Mouse (Mus musculus) erythroblast, embryonic 14.5 days (primary cell): ENCODE results near the gene Rgs3. TPM values are rescaled to one million over a fixed set of nuclear protein-coding genes. Genes with fewer than 3 reads are reported as not detected.

Experiments used
- H3K27me3 ChIP-seq: 2 replicates; pipeline ENCODE4 v1.6.1; 2012; ENCODE audit warnings: inconsistent platforms; ENCODE audit not compliant: control insufficient read depth
- H3K36me3 ChIP-seq: 2 replicates; pipeline ENCODE4 v1.6.1; 2012; ENCODE audit warnings: mild to moderate bottlenecking, inconsistent platforms; ENCODE audit not compliant: control insufficient read depth
- H3K4me1 ChIP-seq: 2 replicates; pipeline ENCODE4 v1.6.1; 2012; ENCODE audit warnings: inconsistent platforms; ENCODE audit not compliant: control insufficient read depth
- H3K4me3 ChIP-seq: replicated peaks from 2 replicates; pipeline ENCODE3; 2012; ENCODE audit warnings: moderate library complexity, mild to moderate bottlenecking, inconsistent platforms
- H3K9me3 ChIP-seq: 2 replicates; pipeline ENCODE4 v1.6.1; 2012; ENCODE audit warnings: low read length, inconsistent platforms, mixed read lengths; ENCODE audit not compliant: control insufficient read depth
- GATA1 ChIP-seq: IDR thresholded peaks from 2 replicates; pipeline ENCODE4 v1.6.1; 2012; ENCODE audit warnings: low read length, inconsistent platforms, mixed read lengths
- TAL1 ChIP-seq: IDR thresholded peaks from 3 replicates; pipeline ENCODE4 v1.6.1; 2012; ENCODE audit warnings: low read length, inconsistent platforms, mixed read lengths
- polyA plus RNA-seq: library from polyadenylated mRNA; stranded (reverse); fragments of >175 nt; gene quantifications from 2 replicates; pipeline ENCODE4 v1.2.3, GENCODE M21; 2012

Gene Rgs3
- polyA plus RNA-seq, 1 experiment: 0.13 TPM

DNA sequence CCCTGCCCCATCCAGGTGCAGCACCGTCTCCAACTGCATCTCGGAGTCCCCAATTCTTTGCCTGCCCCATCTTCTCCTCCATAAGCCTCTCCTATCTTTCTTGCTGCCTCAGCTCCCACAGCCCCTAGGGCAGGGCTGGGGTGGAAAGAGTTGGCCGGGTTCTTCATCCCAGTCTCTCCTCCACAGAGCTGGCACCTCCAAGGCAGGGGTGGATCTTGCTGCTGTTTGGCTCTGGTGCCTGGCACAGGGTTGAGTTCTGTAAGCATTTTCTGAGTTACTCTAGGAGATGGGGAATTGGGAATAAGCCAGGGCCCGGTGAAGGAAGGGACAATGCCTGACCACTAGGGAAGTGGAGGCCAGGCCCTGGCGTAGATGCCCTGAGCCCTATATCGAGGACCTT lies 123.5 kb downstream of the Rgs3 start:
- no peaks in the 10 kb centered on the region for H3K9me3 ChIP-seq
- TF ChIP-seq TAL1 (no peak), GATA1 (no peak)
- no peaks in the 10 kb centered on the region for H3K36me3 ChIP-seq
- no peaks in the 10 kb centered on the region for H3K27me3 ChIP-seq
- H3K4me3 ChIP-seq: no peak overlapping the region
- H3K4me1 ChIP-seq: no peaks in the 10 kb centered on the region

DNA sequence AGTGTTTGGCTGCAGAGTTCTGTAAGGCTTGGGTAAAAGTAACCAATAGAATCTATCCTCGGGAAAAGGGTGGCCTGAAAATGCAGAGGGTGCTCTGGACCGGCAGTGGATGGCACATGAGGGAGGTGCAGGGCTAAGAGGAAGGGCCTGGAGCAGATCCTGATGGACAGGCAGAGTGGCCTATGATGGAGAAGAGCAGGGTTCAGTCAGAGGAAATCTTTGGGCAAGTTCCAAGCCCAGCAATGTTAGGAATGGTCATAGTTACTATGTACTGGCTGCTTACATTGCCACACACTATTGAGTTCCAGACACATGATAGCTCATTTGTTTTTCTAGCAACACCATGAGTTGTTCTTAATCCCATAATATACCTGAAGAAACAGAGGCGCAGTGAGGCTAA lies 124.7 kb downstream of the Rgs3 start:
- H3K4me3 ChIP-seq: no peak overlapping the region
- no peaks in the 10 kb centered on the region for H3K4me1 ChIP-seq
- H3K36me3 ChIP-seq: no peaks in the 10 kb centered on the region
- TF ChIP-seq GATA1: no peak
- TF ChIP-seq TAL1: no peak
- H3K27me3 ChIP-seq: no peaks in the 10 kb centered on the region
- no peaks in the 10 kb centered on the region for H3K9me3 ChIP-seq

DNA sequence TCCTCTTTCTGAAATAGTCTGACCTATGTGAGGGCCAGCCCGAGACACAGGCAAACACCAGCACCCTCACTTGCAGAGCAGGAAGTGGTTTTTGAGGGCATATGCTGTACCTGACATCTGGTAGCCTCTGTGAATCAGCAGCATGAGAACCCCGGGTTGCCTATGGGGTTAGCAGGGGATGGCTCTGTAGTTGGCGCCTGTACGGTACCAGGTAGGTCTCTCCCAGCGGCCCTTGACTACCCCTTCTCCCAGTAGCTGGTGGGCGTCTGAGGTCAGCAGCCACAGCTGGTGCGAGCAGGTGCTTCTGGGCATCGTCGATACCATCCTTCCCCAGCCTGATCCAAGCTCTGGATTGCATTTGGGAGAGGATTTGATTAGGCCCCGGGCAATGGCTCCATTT lies 125.6 kb downstream of the Rgs3 start:
- Histone ChIP-seq H3K4me1 (no peaks in the 10 kb centered on the region), H3K9me3 (no peaks in the 10 kb centered on the region), H3K36me3 (no peaks in the 10 kb centered on the region), H3K27me3 (no peaks in the 10 kb centered on the region), H3K4me3 (no peak overlapping the region)
- TF ChIP-seq GATA1 (no peak), TAL1 (no peak)

DNA sequence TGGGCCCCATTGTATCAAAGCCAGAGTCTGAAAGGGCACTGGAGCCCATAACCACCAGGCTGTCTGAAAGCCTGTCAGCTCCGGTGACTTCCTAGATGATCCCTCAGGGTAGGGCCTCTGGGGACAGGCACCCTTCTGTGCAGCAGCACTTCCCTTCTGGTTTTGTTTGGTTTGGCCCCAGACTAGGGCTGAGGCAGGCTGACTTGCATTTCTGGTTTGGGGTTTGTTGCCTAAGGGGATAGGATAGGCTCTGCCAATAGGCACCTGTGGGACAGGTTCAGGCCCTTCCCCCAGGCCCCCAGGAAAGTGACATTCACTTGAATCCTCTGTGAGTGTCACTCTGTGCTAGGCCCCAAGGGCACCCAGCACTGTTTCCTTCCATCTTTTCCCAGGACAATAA lies 127.1 kb downstream of the Rgs3 start:
- Histone ChIP-seq H3K36me3 (no peaks in the 10 kb centered on the region), H3K4me1 (no peaks in the 10 kb centered on the region), H3K27me3 (no peaks in the 10 kb centered on the region), H3K4me3 (no peak overlapping the region), H3K9me3 (no peaks in the 10 kb centered on the region)
- TF ChIP-seq TAL1 (no peak), GATA1 (no peak)

DNA sequence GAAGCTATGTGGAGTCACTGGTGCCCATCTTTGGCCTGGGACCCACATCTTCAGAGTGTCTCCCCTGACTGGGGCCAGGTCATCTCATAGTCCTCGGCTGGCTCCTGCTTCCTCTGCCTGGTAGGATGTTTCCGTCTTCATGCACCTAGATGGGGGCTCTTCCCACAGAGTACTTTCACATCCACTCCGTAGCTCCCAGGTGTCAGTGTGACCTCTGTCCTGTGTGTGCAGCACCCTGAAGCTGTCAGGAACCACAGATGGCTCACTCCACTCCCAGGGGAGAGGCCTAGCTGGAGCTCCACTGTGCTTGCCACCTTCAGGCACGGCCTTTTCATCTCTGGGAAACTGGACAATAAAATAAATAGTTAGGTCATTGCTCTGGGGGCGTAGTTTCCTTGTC lies 128.5 kb downstream of the Rgs3 start:
- no peaks in the 10 kb centered on the region for H3K36me3 ChIP-seq
- H3K9me3 ChIP-seq: no peaks in the 10 kb centered on the region
- TF ChIP-seq GATA1: no peak
- no peaks in the 10 kb centered on the region for H3K27me3 ChIP-seq
- H3K4me1 ChIP-seq: no peaks in the 10 kb centered on the region
- no peak overlapping the region for H3K4me3 ChIP-seq

DNA sequence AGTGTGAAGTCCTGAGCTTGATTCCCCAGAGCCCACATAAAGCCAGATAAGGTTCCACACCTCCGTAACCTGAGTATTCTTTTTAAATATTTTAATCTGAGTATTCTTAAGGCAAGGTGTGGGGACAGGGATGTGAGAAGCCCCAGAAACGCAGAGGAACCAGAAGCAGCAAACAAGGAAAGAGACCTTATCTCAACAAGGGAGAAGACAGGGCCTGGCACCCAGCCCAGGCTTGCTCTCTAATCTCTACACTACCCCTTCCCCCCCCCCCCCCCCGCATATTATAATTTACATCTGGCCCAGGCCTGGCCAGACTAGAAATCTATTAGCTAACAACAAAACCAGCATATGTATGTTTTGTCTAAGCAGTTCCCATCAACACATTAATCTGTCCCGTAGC lies 131.3 kb downstream of the Rgs3 start:
- H3K27me3 ChIP-seq: no peaks in the 10 kb centered on the region
- H3K4me1 ChIP-seq: no peaks in the 10 kb centered on the region
- no peak overlapping the region for H3K4me3 ChIP-seq
- no peaks in the 10 kb centered on the region for H3K36me3 ChIP-seq
- H3K9me3 ChIP-seq: no peaks in the 10 kb centered on the region
- TF ChIP-seq GATA1: no peak
- TF ChIP-seq TAL1: no peak

DNA sequence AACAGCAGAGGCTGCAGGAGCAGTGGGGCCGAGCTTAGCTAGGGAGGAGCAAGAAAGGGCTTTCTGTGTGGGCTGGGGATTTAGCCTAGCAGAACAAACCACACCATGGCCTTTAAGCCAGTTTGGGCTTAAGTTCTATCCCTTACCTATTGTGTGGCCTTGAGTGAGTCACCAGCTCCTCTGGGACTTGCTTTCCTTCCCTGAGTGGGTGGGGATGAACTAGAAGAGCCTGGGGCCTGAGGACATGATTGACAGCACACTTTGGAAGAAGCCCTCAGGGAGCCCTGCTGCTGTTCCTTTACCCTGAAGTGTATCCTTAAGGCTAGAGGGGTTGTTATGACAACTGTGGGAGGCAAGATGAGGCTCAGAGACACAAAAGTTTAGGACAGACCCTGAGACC lies 132.0 kb downstream of the Rgs3 start:
- no peak for TF ChIP-seq TAL1
- TF ChIP-seq GATA1: no peak

DNA sequence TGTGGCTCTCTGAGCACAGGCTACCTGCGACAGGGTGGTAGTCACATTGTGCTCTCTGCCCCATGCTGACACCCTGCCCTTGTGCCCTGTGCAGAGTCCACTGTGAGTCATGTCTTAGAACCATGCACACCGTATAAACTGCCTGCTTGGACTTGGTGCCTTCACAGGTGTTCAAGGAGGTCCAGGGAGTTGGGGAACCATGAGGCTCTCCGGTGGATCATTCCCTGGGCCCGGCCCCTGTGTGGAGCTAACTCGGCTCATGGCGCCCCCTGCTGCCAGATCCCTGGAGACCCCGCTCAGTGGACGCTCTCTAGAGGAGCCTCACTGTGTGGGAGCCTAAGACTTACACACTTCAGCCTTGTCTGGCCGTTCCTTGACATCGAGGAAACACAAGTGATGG lies 134.2 kb downstream of the Rgs3 start:
- Histone ChIP-seq H3K36me3 (no peaks in the 10 kb centered on the region), H3K4me1 (no peaks in the 10 kb centered on the region), H3K9me3 (no peaks in the 10 kb centered on the region), H3K4me3 (no peak overlapping the region), H3K27me3 (no peaks in the 10 kb centered on the region)
- TF ChIP-seq GATA1: no peak
- no peak for TF ChIP-seq TAL1

More for the DNA sequence above, 132.0 kb downstream of the Rgs3 start:
- Histone ChIP-seq H3K27me3 (no peaks in the 10 kb centered on the region), H3K9me3 (no peaks in the 10 kb centered on the region), H3K36me3 (no peaks in the 10 kb centered on the region), H3K4me3 (no peak overlapping the region), H3K4me1 (no peaks in the 10 kb centered on the region)

DNA sequence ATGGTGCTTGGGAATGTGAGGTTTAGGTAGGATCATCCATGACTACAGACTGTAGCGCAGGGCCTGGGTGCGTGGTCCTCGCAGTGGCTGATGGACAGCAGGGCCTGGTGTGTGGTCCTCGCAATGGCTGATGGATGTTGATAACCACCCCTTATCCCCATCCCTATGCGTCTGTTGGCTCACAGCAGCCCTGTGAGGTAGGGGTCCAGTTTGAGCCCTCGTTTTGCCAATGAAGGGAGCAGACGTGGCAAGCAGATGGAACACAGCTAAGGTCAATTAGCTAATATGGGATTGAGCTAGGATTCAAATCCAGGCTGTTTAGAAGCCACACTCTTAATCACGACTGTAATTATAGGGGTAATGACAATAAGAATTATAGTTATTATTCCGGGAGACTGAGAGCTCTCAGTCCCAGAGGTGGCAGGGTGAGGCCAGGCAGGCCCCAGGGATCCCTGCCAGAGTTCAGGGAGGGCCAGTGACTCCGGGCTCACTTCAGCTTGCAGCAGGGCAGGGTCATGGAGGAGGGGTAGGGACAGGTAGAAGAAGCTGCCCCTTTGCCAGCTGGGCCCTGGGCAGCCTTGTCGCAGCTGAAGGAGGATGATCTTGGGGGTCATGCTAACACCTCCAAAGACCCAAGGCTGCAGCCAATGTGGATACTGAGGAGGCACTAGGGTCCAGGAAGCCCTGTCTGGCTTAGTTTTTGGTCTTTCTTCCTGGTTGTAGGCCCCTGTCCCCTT lies 135.2 kb downstream of the Rgs3 start:
- TF ChIP-seq TAL1 (no peak), GATA1 (no peak)
- H3K36me3 ChIP-seq: no peaks in the 10 kb centered on the region
- no peaks in the 10 kb centered on the region for H3K27me3 ChIP-seq
- H3K4me1 ChIP-seq: no peaks in the 10 kb centered on the region
- no peaks in the 10 kb centered on the region for H3K9me3 ChIP-seq
- H3K4me3 ChIP-seq: no peak overlapping the region

DNA sequence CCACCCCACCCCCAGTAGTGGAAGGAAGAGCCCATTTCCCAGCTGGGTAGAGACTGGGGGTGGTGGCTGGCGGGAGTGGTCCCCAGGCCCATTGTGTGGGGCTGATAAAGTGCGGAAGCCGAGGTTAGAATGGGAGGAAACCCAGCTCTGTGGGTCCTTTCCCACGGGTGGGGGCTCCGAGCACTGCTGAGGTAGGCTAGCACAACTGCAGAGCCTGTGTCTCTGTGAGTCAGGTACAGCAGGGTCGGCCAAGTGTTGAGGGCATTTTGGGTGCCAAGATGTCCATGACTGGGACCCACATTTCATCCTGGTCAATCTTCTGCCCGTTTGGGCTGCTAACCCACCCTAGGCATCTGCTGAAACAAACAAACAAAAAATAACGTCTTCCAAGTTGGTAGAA lies 135.9 kb downstream of the Rgs3 start:
- Histone ChIP-seq H3K4me1 (no peaks in the 10 kb centered on the region), H3K4me3 (no peak overlapping the region), H3K9me3 (no peaks in the 10 kb centered on the region), H3K27me3 (no peaks in the 10 kb centered on the region), H3K36me3 (no peaks in the 10 kb centered on the region)
- no peak for TF ChIP-seq GATA1
- TF ChIP-seq TAL1: no peak
